Mouse (Mus musculus) c-Kit-positive CD71-positive TER-119-negative erythroid progenitor cells, embryonic 14.5 days (primary cell): ENCODE results near the gene Thnsl2.

Experiments used
- DNase-seq: peaks from one replicate; pipeline ENCODE4 v3.0.0-alpha.2; 2013; ENCODE audit warnings: low read depth

Gene Thnsl2

GRCm38 (mm10) chr6:71143894-71144455 is at the start of gene Thnsl2:
Thnsl2 (minus strand) TSS chr6:71144439.
- DNase-seq, result no peak

DNA sequence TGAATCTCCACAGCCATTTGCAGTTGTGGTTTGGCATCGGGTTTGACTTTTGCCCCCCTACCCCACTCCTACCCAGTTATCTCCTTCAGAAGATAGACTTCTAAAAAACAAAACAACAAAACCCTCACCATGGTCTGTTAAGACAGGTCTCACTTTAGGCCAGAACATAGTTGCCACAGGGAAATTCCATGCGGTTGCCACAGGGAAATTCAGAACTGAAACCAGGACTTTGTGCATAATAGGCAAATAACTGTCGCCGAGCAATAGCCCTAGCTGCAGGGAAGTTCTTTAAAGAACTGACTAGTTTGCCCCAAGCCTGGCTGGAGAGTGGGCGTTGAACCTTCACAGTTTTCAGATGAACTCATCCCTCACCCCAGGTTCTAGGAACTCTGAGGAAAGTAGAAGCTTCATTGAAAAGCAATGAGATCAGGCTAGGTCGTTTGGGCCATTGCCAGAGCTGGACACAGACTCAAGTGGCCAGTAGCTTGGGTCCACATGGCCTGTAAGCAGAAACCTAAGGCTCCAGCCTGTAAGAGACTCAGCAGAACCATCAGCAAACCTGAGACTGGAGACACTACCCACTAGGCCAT is 49.0 kb upstream of the Thnsl2 start:
- DNase-seq, result no peak

DNA sequence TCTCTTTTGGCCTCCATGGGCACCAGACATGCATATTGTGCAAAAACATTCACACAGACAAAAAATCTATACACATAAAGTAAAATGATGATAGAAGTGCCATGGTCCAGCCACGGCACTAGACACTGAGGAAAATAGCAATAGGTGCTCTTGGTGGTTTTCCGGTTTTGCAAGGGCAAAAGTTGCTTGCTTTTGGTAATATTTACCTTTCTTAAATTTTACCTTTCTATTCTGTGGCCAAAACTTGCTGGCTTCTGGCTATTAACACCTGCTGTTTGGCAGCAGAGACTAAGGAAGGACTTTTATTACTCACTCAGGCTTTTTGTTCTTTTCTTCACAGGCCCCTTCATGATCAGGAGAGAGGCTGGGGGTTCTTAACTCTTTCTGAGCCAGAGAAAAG is 46.3 kb upstream of the Thnsl2 start:
- no peak for DNase-seq

DNA sequence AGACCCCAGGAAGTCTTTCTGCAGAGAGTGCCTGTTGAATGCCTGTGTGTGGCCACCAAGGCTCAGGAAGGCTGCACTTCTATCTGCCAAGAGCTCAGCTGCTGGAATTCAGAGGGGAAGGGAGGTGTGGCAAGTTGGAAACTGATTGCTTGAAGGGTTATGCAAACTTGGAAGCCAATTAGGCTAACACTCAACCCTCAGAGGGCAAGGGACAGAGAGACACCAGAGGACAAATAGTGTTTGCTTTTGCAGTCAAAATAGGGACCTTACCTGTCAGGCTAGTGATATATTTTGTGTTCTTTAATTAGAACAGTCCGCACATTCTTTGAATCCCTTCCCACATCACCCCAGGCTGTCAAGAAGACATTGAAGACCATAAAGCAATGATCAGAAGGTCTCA is 45.3 kb upstream of the Thnsl2 start:
- no peak for DNase-seq

- no peak for DNase-seq
These were observed 40.8 kb upstream of the Thnsl2 start for GRCm38 (mm10) chr6:71184941-71185604.

GRCm38 (mm10) chr6:71180596-71180995 is 36.4 kb upstream of the Thnsl2 start:
- DNase-seq, result no peak

DNA sequence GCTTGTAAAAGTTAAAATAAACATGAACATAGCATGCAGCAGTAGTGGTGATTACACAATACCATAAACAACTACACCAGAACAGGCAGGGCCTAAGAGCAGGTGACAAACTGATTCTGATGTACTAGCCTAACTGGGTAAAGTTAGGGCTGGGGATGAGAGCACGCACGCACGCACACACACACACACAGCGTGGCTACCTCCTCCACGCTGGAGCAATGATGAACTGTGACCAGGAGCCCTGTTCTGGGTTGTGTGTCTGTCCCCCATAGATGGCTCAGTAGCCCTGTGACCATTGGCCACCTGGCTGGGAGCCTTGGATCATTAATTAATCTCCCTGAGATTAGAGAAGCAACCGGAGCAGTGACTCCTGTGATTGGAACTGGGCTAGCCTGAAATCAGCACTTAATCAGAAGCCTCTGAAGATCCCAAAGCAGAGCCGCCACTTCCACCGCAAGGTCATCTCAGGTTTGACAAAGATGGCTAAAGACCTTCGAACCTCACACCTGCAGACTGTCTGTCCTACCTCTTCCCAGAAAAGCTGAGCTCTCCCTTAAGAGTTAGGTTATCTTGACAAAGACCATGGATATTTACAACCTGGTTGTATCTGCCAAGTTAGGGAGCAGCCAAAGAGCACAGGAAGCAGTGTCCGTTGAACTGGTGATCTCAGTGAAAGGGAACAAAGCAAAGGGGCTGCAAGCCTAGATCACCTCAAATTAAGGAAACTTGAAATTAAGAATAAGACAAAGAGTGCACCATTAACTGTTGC is 28.8 kb upstream of the Thnsl2 start:
- DNase-seq, result no peak

DNA sequence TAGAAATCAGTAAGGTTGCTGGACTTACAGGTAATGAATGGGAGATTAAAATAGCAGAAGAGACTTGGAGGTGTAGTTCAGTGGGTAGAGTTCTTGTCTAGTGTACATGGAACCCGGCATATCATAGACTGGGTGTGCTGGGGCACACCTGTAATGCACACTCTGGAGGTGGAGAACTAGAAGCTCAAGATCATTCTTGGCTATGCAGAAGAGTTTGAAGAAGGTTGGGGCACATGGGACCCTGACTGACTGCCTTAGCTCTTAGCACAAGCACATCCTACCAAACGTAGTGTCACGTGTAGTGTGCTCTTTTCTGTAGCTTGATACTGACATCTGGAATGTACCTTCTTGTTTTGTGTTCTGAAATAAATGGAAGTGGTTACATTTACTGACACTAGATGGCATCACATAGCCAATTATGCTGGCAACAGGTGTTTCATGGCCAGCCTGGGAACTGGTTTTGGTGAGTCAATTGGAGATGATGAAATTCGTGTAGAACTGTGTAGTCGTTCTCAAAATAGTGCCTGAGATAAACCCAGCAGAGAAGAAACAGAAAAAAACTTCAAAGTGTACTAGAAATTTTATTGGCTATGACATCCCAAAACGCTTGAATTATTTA is 22.4 kb upstream of the Thnsl2 start:
- no peak for DNase-seq

DNA sequence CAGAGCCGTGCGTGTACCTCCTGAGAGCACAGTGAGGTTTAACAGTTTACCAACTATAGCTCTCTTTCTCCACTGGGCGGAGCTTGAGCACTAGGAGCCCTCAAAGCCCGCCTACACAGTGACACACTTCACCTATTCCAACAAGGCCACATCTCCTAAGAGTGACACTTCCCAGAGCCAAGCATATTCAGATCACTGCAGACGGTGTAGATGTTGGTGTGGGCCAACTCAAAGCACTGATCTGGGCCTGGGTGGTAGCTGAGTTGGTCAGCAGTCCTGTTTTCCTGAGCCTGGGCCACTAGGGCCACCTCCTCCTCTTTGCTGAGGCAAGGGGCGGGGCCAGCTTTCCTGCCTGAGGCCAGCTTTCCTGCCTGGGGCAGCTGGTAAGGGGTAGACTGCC is 20.2 kb upstream of the Thnsl2 start:
- DNase-seq, result no peak

DNA sequence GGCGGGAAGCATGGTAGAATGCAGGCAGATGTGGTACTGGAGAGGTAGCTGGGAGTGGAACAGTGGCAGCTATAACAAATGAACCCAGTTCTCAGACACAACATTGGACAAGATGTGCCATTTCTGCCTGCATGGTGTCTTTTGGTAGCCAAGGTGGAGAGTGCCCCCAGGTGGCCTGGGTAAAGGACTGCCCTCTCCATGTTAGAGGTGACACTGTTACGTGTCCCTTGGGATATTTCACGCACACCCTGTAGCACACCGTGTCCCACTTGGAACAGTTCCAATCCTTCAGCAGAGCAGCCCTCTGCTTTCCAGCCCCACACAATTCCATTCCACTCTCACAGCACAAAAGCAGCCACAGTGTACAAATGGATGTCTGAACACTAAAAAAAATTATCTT is 18.0 kb upstream of the Thnsl2 start:
- DNase-seq, result no peak

DNA sequence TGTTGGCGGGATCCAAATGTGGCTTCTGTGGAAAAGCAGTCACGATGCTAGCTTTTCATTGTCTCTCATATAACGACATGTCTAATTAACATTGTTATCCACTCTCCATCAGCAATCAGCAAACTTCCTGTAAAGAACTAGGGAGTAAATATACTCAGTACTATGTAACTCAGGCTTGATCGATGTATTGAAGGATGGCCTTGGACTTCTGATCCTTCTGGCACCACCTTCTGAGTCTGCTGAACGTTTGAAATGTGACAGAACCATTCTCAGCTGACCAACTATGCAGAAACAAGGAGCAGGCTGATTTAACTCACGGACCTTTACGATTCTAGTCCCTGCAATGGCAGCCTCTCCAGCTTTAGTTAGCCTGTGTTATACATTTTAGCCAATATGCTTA is 17.1 kb upstream of the Thnsl2 start:
- no peak for DNase-seq

DNA sequence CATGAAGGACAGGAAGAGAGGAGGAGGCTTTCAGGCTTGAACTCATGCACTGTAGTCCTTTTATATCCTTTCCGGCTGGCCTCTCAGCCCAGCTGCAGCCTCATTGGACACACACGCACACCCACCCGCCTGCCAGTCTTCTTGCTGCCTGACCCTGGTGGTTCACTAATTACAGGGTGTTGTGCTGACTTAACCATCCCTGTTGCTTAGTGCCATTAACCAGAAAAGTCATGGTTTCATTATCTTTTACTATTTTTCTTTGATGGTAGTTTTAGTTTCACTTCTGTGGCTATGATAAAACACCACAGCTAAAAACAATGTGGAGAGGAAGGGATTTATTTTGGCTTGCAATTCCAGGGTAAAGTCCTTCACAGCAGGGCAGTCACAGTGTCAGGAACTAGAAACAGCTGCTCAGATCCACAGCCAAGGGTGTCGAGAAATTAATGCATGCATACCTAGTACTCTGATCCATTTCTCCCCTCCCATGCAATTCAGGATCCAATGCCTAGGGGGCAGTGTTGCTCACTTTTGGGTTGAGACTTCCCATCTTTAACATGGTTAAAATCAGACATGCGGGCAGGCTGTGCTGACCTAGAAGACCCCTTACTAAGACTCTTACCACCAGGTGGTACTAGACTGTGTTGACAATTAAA is 12.6 kb upstream of the Thnsl2 start:
- peak; percentile 29 for DNase-seq

- DNase-seq, result no peak
These were observed 10.6 kb upstream of the Thnsl2 start for GRCm38 (mm10) chr6:71154861-71155260.

- DNase-seq, result no peak
These were observed 9.2 kb upstream of the Thnsl2 start for GRCm38 (mm10) chr6:71153486-71153885.

- no peak for DNase-seq
These were observed 6.9 kb upstream of the Thnsl2 start for GRCm38 (mm10) chr6:71151098-71151497.

- peak; percentile 23 for DNase-seq
These were observed 5.3 kb upstream of the Thnsl2 start for GRCm38 (mm10) chr6:71149534-71149933.

DNA sequence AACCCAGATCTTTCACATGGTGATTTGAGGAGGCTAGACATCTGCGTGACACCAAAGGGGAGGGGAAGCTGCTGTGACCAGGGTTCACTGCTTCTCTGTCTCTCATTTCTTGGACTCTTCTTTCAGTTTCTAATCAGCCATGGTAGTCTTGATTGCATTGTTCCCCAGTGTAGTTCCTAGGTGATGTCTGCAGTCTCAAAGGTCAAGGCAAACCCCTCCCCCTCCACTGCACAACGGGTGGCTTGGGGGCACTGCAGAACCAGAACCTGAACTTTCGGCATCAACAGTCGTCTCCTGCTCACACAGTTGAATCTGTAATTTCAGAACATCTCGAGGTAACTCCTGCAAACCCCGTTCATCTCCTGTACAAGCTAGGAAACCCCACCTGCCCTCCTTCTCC is 4.1 kb upstream of the Thnsl2 start:
- no peak for DNase-seq

GRCm38 (mm10) chr6:71145288-71145989 is 1.2 kb upstream of the Thnsl2 start:
- DNase-seq, result no peak

DNA sequence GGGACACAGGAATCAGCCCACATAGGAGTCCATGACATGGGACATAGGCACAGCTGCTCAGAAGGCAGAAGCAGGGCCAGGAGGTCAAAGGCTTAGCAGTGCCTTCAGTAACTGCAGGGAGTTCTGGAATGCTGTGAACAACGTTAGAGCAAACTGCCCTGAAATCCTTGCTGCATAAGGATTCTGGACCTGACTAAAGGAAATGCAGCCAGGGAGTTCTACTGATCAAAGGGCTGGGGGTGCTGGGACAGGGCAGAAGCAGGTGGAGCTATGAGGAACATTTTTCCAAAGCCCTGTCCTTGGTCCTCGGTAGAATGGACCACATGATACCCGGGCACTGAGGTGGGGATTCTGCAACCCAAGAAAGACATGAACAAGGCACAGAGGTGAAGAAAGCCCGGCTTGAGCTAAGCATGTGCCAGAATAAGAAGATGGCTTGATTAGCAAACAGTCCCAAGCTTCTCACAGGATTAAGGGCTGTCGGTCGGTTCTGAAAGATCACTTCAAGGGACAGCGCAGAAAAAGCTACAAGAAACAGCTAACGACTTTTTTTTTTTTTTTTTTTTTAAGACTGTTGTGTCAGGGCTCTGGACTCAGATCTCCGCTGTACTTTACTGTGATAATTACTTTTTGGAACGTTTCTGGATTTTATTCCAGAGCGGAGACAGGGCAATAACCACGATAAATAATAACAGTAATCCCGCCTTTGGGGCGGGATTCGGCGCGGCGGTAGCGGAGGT is 915 bp downstream of the Thnsl2 start:
- DNase-seq, result no peak

DNA sequence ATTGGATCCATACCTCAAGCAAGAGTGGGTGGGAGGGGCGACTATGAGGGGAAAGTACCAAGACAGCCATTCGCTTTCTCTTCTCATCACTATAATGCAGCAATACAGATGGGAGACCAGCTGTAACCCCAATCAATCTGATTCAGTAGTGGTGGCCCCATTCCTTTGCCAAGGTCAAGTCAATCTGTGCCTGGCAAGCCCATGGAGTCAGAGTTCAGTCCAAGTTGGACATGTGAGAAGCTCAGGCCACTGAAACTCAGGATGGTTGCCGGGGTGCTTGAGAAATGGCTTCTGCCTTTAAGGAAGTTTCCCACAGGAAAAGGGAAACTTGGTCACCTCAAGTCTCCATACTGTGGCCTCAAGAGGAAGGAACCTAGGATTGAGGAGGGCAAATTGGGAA is 9.2 kb downstream of the Thnsl2 start:
- no peak for DNase-seq

DNA sequence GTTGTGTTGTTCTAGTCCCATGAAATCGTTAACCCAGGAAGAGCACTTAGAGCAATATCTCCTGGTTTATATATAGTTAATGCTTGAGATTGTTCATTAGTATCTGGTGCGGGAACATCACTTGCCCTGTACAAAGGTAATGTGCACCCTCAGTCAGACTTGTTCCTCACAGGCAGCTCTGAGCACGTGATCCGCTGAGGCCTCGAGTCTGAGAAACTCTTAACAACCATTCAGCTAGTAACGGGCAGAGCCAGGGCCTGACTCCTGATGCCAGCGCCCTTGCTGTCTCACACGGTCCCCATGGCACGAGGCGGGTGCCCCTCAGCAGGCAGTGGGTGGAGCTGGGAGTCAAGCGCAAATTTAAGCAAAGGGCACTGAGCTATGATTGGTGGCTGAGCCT is 10.7 kb downstream of the Thnsl2 start:
- DNase-seq, result no peak
